Mouse (Mus musculus) thymus, adult 18-20 months (tissue): Measurements from ENCODE around the gene Wnk2.

ENCODE experiments used
- DNase-seq, 2 experiments: peaks; one replicate each; pipeline ENCODE4 v3.0.0; 2022; ENCODE audit warnings: mixed read lengths in 2 of 2

Wnk2 gene

DNA sequence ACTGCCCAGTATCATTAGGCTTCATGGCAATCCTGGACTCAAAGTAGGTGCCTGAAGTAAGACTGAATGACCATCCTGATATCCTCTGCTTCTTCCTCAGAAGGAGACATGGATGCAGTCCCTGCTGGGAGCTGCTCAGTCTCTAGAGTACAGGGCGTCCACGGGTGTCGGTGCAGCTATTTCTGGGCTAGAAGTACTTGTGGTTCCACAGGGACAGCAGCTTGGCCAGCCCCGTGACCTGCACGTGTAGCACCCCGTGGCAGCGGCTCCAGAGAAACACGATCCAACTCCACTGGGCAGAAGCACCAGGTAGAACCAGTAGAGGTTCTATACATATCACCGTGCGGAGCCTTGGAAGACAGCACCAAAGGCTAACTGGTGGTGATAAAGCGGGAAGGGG lies 13.3 kb downstream of the Wnk2 start:
- DNase-seq: no peak

DNA sequence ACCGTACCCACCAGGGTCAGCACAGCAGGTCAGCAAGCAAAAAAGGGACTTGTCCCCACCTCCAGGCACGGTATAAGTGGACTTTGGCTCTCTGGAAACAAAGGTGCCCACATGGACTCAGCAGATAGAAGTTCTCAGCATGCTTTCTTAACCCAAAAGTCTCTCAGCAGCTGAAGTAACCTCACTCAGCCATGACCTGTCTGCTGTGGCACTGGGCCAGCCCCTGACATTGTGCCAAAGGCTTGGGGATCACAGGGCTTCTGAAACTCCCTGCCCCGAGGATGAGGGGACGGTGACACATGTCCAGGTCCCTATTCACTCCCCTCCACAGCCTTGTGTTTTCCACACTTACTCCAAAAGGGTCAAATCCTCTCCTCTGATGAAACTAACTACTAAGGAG lies 14.7 kb downstream of the Wnk2 start:
- DNase-seq: no peak

DNA sequence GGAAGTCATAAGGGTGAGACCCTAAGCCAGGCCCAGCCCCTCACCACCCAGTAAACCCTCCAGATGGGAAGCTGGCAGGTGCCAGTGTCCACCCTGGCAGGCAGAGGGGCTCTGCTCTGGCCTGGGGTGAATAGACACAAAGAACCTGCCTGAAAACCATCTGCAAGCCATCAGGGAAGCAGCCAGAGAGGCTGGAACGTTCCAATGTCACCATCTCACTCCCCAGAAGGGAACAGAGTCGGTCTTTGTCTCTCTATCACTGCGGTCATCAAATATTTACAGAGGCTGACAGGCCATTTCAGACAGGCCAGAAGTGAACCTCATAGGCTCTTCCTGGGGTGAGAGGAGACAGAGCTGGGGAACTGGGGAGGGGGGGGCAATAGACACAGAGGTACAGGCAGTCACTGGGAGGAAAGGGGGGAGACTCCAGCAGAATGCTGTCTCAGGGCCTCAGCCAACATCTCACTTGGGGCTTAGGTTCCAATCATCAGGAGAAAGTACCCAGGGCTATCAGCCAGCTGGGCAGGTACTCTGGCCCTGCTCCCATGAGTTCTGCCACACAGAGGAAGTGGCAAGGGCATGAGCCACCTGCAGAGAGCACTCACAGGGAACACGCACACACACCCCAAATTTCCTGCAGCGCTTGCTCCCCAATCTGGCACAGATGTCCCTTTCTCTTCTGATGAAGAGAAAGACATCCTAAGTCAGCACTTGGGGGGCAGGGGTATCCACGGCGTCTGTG lies 15.7 kb downstream of the Wnk2 start:
- no peak for DNase-seq

- DNase-seq: no peak
These were observed 16.4 kb downstream of the Wnk2 start for GRCm38 (mm10) chr13:49131342-49131855.

DNA sequence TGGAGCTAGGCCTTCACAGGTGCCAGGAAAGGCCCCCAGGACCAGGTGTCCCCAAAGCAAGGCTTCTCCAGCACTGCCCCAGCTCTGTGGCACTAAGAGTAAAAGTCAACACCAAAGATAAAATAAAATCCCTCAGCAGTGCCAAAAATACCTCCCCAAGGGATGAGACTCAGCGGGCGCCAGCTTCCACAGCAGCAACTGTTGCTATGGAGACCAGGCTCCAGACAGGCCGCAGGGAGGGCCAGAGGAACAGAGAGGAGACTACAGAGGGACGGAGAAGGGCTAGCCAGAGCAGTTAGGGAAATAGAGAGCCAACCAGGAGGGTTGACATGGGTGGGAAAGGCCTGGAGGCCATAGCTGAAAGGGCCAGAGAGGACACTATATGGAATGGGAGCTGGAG lies 18.0 kb downstream of the Wnk2 start:
- no peak for DNase-seq

DNA sequence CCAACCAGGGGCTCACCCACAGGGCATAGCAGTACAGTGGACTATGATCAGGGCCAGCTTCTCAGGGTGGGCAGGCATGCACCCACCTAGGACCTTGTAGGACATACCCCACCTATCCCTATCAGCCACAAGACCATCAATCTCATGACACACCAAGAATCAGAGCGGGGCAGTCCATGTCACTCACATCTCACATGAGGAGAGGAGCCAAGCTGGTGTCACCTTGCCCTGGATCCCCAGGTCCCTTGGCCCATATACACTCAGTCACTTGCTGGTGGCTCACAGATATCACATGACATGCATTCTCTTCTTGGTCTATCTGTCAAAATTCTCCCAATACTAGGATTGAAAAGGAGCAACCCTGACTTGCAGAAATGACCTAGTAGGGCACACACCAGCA lies 18.7 kb downstream of the Wnk2 start:
- no peak for DNase-seq

DNA sequence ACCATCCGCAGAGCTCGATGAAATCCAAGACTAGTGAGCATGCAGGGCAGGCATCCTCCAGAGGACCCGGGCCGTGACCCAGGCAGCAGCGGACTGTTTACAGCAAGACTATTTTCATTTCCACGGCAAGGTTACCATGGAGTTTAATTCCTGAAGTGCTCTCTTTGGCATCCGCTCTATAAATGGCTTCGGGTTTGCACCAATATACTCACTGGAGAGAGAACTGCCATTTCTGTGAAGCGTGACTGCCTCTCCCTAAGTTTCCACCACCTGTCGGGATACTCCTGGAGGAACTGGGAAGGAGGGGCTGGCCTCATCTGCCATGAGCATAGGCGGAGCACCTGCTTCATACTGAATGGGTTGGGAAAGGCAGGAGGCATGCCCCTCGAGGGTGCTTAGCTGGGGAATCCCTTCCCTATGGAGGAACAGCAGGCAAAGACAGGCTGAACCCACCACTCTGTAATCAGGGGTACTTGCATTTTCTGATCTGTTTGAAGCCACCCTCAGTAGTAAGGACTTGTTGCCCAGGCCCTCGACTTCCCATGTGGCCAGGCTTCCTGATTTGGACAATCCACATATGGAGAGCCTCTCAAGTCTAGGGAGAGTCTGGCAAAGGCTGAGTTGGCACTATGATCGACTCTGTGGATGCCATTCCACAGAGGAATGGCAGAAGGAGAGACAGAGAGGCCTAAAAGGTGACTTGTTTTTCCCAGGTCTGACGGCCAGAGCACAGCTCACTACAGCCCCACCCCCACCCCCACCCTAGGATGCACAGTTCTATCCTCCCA lies 19.8 kb downstream of the Wnk2 start:
- DNase-seq: no peak

DNA sequence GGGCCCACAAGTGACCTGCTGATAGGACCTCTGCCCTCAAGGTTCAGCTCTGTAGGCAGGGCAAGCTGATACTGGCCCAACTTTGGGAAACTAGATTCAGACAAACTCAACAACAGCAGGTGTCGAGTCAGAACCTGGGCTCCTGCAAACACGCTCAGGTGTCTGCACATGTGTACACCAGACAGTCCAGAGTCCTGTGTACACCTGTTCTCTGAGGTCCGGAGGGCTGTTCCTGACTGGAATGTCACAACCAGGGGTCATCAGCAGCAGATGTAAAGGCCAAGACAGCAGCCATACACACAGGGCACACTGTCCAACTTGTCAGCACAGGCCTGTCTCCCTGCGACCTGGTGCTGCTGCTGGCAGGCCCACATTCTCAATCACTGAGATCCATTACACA lies 25.7 kb downstream of the Wnk2 start:
- DNase-seq: no peak

- no peak for DNase-seq
These were observed 30.3 kb downstream of the Wnk2 start for GRCm38 (mm10) chr13:49117563-49117962.

- no peak for DNase-seq
These were observed 32.9 kb downstream of the Wnk2 start for GRCm38 (mm10) chr13:49114921-49115320.

DNA sequence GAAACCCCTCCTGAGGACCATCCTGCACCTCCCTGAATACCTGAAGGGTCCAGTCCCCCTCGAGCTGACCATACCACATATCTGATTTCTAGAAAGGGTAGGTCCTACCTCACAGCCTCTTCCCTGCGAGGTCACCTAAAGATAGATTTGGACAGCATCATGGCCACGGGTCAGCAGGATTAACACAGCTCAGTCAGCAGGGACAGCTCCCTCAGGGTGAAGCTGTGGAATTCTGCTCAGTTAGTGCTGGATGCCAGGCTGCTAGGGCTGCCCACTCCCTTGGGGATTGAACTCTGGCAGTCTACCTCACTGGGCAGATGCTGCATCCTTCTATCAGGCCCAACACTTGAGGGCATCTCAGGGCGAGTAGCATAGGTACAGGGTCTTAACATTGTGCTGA lies 33.7 kb downstream of the Wnk2 start:
- DNase-seq: no peak

DNA sequence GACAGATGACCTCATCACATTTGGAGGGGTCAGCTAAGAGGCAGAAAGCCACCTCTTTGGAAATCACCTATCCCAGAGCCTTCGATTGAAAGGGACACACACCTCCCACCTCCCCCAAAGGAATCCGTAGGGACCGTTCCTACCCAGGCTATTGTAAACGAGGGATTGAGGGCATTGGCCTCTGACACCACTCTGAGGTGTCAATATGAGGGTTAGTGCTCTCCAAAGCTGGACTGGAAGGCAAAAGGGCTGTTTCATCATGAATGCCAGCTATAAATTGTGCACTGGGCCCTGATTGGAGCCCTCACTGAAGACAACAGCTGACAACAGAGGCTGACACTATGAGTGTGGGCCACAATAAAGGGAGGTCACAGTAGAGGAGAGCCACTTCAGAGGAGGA lies 34.5 kb downstream of the Wnk2 start:
- no peak for DNase-seq

GRCm38 (mm10) chr13:49112652-49113051 lies 35.2 kb downstream of the Wnk2 start:
- DNase-seq: no peak

GRCm38 (mm10) chr13:49109665-49110064 lies 38.1 kb downstream of the Wnk2 start:
- DNase-seq: no peak

DNA sequence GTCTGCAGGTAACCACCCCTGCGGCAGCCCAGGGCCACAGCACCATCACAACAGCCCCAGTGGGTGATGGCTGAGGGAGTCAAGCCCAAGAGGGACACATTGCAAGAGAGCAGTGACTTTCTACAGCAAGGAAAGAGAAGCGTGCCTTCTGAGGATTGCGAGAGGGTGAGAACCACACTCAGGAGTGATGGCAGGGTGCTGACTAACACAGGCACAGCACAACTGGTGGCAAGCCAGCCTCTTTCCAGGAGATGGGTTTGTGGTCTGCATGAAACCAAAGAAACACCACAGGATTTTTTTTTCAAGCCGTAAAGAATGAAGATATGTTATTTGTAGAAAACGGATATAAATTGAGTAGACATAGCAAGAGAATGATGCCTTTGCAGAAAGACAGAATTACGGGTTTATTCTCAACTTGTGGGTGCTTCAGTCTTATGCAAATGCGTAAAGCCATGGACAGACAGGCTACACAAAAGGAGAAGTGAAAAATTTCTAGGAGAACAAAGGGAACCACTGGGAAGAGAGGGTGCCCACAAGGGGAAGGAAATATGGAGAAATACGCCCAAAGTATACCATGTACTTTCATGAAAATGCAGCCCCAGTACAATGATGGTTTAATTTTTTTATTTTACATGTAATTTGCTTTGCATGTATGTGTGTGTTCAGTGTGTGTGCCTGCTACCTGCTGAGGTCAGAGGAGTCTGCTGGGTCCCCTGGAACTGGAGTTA lies 39.5 kb downstream of the Wnk2 start:
- no peak for DNase-seq

DNA sequence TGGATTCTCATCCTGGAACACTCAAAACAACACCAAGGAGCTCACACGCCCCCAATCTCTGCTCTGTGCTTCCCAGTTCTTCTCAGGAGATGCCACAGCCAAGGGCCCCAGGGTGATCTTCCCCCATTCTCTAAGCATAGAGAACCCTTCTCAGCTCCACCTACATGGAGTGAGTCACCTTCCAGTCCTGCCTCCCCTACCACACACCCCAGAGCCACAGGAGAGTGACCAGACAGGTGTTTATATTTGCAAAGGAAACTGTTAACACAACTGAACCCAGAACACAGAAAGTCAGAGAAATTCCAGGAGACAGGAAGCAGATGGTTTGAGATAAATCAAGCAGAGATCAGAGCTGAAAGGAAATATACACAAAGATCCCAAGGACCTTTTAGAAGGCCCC lies 43.9 kb downstream of the Wnk2 start:
- no peak for DNase-seq

DNA sequence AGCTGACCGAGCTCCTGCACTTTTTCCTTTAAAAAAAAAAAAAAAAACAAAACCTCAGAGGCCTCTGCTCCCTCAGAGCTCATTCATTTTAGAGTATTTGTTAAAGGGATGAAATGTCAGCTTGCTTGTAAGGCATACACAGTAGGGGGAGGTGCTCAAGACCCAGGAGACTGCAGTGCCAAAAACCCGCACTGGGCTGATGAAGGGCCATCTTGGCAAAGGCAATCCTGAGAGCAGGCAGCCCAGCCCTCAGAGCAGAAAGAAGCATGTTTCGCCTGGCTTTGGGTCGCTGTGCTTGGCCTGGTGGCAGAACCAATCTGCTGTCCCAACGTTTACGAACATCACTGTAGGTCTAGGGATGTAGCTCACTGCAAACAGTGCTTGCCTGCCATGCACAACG lies 44.6 kb downstream of the Wnk2 start:
- DNase-seq: no peak

DNA sequence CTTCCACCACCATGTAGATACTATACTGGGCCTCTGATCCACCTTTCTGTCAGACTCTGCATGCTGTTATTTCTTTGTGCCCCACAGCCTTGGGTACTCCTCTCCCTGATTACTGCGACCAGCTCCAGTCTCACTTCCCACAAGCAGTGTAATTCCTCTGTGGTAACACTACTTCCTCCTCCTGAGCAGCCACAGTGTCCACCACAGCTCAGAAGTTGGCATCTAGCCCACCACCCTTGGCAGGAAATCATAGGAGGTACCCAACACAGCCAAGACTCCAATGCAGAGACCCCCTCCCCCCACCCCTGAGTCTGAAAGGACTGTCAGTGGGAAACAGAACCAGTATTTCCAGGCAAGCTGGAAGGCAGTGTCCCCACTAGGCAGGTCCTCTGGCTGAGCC lies 47.4 kb downstream of the Wnk2 start:
- DNase-seq: no peak

- DNase-seq: no peak
These were observed 51.0 kb downstream of the Wnk2 start for GRCm38 (mm10) chr13:49096826-49097225.

DNA sequence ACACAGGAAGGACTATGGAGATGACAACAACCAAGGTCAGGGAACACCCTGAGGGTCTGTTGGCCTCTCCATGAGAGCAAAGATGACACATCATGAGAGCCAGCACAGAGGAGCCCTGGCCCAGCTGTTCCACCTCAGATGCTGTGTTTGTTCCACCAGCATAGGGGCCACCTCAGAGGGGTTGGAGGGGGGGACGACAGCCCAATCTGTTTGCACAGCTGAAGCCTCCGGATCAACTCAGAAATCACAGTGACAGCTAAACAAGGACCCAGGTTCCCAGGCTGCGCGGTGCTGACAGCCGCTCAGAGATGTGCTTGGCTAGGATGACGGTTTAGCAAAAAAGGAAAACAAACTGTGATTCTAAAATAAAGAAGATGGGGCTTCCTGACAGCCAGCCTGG lies 53.1 kb downstream of the Wnk2 start:
- DNase-seq: no peak

DNA sequence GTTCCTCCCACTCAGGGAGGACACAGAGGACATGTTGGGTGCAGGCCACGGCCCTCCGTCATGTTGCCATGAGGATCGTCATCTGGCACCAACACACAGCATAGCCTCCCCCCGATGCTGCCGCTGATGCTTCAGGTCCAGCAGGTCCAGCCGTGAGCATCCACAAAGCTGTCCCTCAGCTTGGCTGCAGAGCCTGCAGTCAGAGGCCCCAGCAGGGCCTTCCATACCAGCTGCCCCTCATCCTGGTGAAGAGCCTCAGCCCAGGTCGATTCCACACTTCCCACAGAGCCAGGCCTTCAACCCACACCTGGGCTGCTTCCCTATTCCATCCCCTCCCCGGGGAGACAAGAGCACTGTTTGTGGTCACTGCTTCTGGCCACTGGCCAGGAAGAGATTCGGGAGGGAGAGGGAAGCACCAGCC lies 54.3 kb downstream of the Wnk2 start:
- DNase-seq: no peak

GRCm38 (mm10) chr13:49092596-49092995 lies 55.2 kb downstream of the Wnk2 start:
- DNase-seq: no peak

DNA sequence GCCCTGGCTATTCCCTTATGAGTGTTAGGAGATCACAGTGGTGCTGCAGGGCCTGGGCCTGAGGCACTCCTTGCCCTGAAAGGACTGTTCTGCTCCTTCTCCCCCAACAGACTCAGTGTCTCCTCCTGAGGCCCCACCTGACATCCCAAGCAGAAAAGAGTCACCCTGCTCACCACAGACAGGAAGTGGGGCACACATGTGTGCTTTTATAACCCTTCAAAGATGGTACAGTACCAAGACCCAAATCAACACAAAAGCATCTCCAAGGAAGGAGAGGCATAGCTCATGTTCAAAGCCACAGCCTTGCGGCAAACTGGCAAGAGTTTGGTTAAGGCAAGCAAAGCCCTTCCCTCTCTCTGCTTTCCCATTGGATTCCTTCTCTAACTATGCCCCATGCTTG lies 57.6 kb downstream of the Wnk2 start:
- peak; percentile 26 to 66 for DNase-seq

GRCm38 (mm10) chr13:49088874-49089273 lies 58.9 kb downstream of the Wnk2 start:
- no peak for DNase-seq
